Mouse (Mus musculus): ENCODE measurements around the gene Pwwp2b. TPM values are rescaled to one million over a fixed set of nuclear protein-coding genes. Genes with fewer than 3 reads are reported as not detected.

Gene Pwwp2b
- polyA plus RNA-seq, 1 experiment = 7.5 TPM

DNA sequence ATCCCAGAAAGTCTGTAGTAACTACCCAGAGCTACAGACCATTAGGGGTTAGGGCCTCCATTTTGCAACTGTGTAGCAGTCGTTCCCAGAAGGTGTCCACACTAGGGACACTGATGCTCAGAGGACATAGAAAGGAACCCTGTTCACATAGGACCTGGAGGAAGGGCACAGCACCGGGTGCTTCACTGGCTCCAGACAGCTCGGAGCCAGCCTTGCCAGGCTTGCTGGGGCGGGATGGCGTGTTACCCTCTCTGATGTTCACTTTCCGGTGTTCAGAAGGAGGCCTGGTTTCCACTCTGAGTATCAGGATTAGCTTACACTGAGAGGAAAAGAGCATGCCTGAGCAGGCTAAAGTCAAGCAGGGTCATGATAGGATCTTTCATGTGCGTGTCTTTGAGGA, 32.3 kb upstream of the Pwwp2b start:
- H3K27ac ChIP-seq (ENCODE audit: insufficient read depth, low read length) = no peak overlapping the region
- H3K4me3 ChIP-seq (ENCODE audit: low read depth, low read length) = no peak overlapping the region
- TF ChIP-seq CTCF (IDR thresholded peaks at IDR 0.05; ENCODE audit: low read depth, low read length) = no peak
- no peak for TF ChIP-seq POLR2A (IDR thresholded peaks at IDR 0.05; ENCODE audit: insufficient read depth, low read length)
- no peak for TF ChIP-seq EP300 (IDR thresholded peaks at IDR 0.05; ENCODE audit: insufficient read depth, low read depth, low read length)
- H3K9ac ChIP-seq (ENCODE audit: low read depth, poor library complexity, severe bottlenecking) = no peak overlapping the region
- no peaks in the 10 kb centered on the region for H3K36me3 ChIP-seq (ENCODE audit: control insufficient read depth, insufficient read depth, low read length, poor library complexity, severe bottlenecking)
- no peaks in the 10 kb centered on the region for H3K27me3 ChIP-seq (ENCODE audit: control insufficient read depth, insufficient read depth, low read length, poor library complexity, severe bottlenecking)
- H3K4me1 ChIP-seq (ENCODE audit: control insufficient read depth, insufficient read depth, low read length) = no peaks in the 10 kb centered on the region
- H3K9me3 ChIP-seq (replicated peaks; ENCODE audit: control insufficient read depth, insufficient read depth, low read length, poor library complexity, severe bottlenecking) = no peaks in the 10 kb centered on the region

DNA sequence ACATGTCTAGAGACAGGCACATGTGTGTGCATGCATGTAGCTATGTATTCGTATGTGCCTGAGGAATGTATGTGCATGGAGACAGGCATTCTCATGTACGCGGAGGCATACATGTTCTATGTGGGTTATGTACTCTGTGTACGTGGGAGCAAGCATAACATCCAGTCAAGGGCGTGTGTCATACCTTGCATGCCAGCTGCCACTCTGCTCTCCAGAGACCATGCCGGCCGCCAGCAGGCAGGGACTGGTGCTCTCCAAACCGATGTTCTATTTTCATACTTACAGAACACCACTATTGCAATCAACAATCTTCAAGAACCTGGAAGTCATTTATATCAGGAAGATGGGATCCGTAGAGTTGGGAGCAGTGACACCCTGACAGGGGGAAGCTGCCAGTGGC, 31.8 kb upstream of the Pwwp2b start:
- Histone ChIP-seq H3K4me3 (ENCODE audit: low read depth, low read length) (no peak overlapping the region), H3K9me3 (replicated peaks; ENCODE audit: control insufficient read depth, insufficient read depth, low read length, poor library complexity, severe bottlenecking) (no peaks in the 10 kb centered on the region), H3K27ac (ENCODE audit: insufficient read depth, low read length) (no peak overlapping the region), H3K4me1 (ENCODE audit: control insufficient read depth, insufficient read depth, low read length) (no peaks in the 10 kb centered on the region), H3K9ac (ENCODE audit: low read depth, poor library complexity, severe bottlenecking) (no peak overlapping the region), H3K27me3 (ENCODE audit: control insufficient read depth, insufficient read depth, low read length, poor library complexity, severe bottlenecking) (no peaks in the 10 kb centered on the region), H3K36me3 (ENCODE audit: control insufficient read depth, insufficient read depth, low read length, poor library complexity, severe bottlenecking) (no peaks in the 10 kb centered on the region)
- no peak for TF ChIP-seq CTCF (IDR thresholded peaks at IDR 0.05; ENCODE audit: low read depth, low read length)
- no peak for TF ChIP-seq EP300 (IDR thresholded peaks at IDR 0.05; ENCODE audit: insufficient read depth, low read depth, low read length)
- no peak for TF ChIP-seq POLR2A (IDR thresholded peaks at IDR 0.05; ENCODE audit: insufficient read depth, low read length)

DNA sequence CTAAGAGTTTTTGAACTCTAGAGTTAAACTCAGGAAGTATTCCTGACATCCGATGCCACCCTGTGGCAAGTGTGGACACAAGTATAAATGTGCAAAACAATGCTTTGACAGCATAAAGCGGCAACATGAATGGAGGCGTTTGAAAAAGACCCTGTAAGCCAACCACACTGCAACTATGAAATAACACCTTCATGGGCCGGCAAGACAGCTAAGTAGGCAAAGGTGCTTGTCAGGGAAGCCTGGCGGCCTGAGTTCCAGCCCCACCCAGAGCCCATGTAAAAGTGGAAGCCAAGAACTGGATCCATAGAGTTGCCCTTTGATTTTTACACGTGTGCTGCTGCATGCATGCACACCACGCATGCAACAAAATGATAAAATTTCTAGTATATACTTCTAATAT, 31.2 kb upstream of the Pwwp2b start:
- Histone ChIP-seq H3K36me3 (ENCODE audit: control insufficient read depth, insufficient read depth, low read length, poor library complexity, severe bottlenecking) (no peaks in the 10 kb centered on the region), H3K9ac (ENCODE audit: low read depth, poor library complexity, severe bottlenecking) (no peak overlapping the region), H3K27ac (ENCODE audit: insufficient read depth, low read length) (no peak overlapping the region), H3K9me3 (replicated peaks; ENCODE audit: control insufficient read depth, insufficient read depth, low read length, poor library complexity, severe bottlenecking) (no peaks in the 10 kb centered on the region), H3K4me3 (ENCODE audit: low read depth, low read length) (no peak overlapping the region), H3K27me3 (ENCODE audit: control insufficient read depth, insufficient read depth, low read length, poor library complexity, severe bottlenecking) (no peaks in the 10 kb centered on the region), H3K4me1 (ENCODE audit: control insufficient read depth, insufficient read depth, low read length) (no peaks in the 10 kb centered on the region)
- no peak for TF ChIP-seq POLR2A (IDR thresholded peaks at IDR 0.05; ENCODE audit: insufficient read depth, low read length)
- TF ChIP-seq CTCF (IDR thresholded peaks at IDR 0.05; ENCODE audit: low read depth, low read length) = no peak
- no peak for TF ChIP-seq EP300 (IDR thresholded peaks at IDR 0.05; ENCODE audit: insufficient read depth, low read depth, low read length)

DNA sequence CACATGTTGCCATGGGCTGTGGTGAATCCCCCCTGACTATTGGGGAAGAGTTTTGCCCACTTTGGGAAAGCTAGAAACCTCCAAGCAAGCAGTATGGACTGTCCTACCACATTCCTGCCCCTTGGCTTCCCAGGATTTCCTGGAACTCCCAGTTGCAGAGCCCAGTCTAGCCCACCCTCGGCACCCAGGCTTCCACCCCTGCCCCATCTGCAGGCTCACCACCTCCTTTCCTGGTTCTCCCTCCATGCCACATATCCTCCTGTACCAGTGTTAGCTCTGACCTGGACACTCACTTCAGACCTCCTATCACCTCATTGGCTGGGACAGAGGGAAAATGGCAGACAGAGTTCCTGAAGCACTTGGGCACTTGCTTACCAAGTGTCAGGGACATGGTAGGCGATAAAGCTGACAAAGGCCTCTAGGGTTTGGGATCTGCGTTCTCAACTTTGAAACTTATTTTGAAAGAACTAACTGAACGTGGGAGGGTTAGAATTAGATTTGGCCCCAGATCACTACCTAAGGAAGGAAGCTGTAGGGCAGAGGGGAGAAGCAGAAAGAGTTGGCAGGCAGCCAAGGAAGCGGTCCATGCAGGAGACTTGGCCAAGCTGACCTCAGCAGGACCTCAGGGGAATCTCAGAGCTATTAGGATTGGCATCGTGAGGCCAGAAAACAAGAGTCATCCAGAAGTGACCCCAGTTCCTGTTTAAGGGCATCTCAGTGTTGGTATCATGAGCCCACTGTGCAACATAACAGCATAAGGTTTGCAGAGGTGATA, 29.5 kb upstream of the Pwwp2b start:
- Histone ChIP-seq H3K9ac (ENCODE audit: low read depth, poor library complexity, severe bottlenecking) (no peak overlapping the region), H3K4me3 (ENCODE audit: low read depth, low read length) (no peak overlapping the region), H3K27ac (ENCODE audit: insufficient read depth, low read length) (no peak overlapping the region), H3K4me1 (ENCODE audit: control insufficient read depth, insufficient read depth, low read length) (no peaks in the 10 kb centered on the region), H3K27me3 (ENCODE audit: control insufficient read depth, insufficient read depth, low read length, poor library complexity, severe bottlenecking) (no peaks in the 10 kb centered on the region), H3K9me3 (replicated peaks; ENCODE audit: control insufficient read depth, insufficient read depth, low read length, poor library complexity, severe bottlenecking) (no peaks in the 10 kb centered on the region), H3K36me3 (ENCODE audit: control insufficient read depth, insufficient read depth, low read length, poor library complexity, severe bottlenecking) (no peaks in the 10 kb centered on the region)
- TF ChIP-seq EP300 (IDR thresholded peaks at IDR 0.05; ENCODE audit: insufficient read depth, low read depth, low read length) = no peak
- no peak for TF ChIP-seq POLR2A (IDR thresholded peaks at IDR 0.05; ENCODE audit: insufficient read depth, low read length)
- no peak for TF ChIP-seq CTCF (IDR thresholded peaks at IDR 0.05; ENCODE audit: low read depth, low read length)

DNA sequence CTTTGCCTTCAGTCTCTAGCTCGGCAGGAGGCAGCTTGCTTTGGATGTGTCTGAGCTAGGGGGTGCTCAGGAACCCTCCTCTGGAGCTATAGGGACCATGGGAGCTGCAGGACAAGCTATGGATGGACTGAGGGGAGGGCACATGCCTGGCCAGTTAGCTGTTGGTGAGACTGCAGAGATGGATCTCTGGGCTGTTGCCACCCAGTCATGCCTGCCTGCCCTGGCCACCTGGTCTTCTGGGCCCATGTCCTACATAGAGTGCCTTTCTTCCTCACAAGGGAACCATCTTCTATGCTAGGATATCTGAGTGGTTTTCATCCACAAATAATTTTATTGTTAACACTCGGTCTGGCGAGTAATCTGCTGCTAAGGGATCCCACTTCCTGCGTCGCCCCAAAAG, 28.8 kb upstream of the Pwwp2b start:
- H3K27ac ChIP-seq (ENCODE audit: insufficient read depth, low read length) = no peak overlapping the region
- no peaks in the 10 kb centered on the region for H3K27me3 ChIP-seq (ENCODE audit: control insufficient read depth, insufficient read depth, low read length, poor library complexity, severe bottlenecking)
- H3K4me1 ChIP-seq (ENCODE audit: control insufficient read depth, insufficient read depth, low read length) = no peaks in the 10 kb centered on the region
- TF ChIP-seq CTCF (IDR thresholded peaks at IDR 0.05; ENCODE audit: low read depth, low read length) = no peak
- TF ChIP-seq POLR2A (IDR thresholded peaks at IDR 0.05; ENCODE audit: insufficient read depth, low read length) = no peak
- no peak for TF ChIP-seq EP300 (IDR thresholded peaks at IDR 0.05; ENCODE audit: insufficient read depth, low read depth, low read length)
- H3K9ac ChIP-seq (ENCODE audit: low read depth, poor library complexity, severe bottlenecking) = no peak overlapping the region
- H3K9me3 ChIP-seq (replicated peaks; ENCODE audit: control insufficient read depth, insufficient read depth, low read length, poor library complexity, severe bottlenecking) = no peaks in the 10 kb centered on the region
- no peak overlapping the region for H3K4me3 ChIP-seq (ENCODE audit: low read depth, low read length)
- no peaks in the 10 kb centered on the region for H3K36me3 ChIP-seq (ENCODE audit: control insufficient read depth, insufficient read depth, low read length, poor library complexity, severe bottlenecking)

DNA sequence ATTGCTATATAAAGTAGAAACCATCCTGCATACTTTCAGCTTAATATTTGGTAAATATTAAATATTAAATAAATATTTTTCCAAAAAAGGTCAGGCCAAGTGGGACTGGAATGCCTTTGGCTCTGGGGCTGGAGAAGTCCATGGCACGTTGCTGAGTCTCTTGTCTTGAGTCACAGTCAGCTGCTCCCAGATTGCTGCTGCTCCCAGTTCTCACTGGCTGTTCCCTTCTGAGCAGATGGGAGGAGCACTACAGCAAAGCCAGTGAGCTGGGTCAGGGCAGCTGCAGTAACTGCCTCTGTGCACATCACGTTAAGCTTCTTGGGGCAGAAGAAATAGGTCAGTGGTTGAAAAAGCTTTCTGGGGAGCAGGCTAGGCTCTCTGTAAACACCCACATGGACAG, 28.0 kb upstream of the Pwwp2b start:
- TF ChIP-seq POLR2A (IDR thresholded peaks at IDR 0.05; ENCODE audit: insufficient read depth, low read length) = no peak
- TF ChIP-seq CTCF (IDR thresholded peaks at IDR 0.05; ENCODE audit: low read depth, low read length) = no peak
- no peak for TF ChIP-seq EP300 (IDR thresholded peaks at IDR 0.05; ENCODE audit: insufficient read depth, low read depth, low read length)
- Histone ChIP-seq H3K9ac (ENCODE audit: low read depth, poor library complexity, severe bottlenecking) (no peak overlapping the region), H3K4me3 (ENCODE audit: low read depth, low read length) (no peak overlapping the region), H3K27ac (ENCODE audit: insufficient read depth, low read length) (no peak overlapping the region), H3K9me3 (replicated peaks; ENCODE audit: control insufficient read depth, insufficient read depth, low read length, poor library complexity, severe bottlenecking) (no peaks in the 10 kb centered on the region), H3K4me1 (ENCODE audit: control insufficient read depth, insufficient read depth, low read length) (no peaks in the 10 kb centered on the region), H3K27me3 (ENCODE audit: control insufficient read depth, insufficient read depth, low read length, poor library complexity, severe bottlenecking) (no peaks in the 10 kb centered on the region), H3K36me3 (ENCODE audit: control insufficient read depth, insufficient read depth, low read length, poor library complexity, severe bottlenecking) (no peaks in the 10 kb centered on the region)

All from ES-Bruce4 (cell line).